Mouse (Mus musculus) heart, embryonic 10.5 days (tissue): Measurements from ENCODE around the gene Tor1aip2. TPM values are rescaled to one million over a fixed set of nuclear protein-coding genes. Genes with fewer than 3 reads are reported as not detected.

ENCODE experiments used
- DNase-seq: peaks from one replicate; pipeline ENCODE4 v3.0.0-alpha.2; 2017; ENCODE audit warnings: low spot score
- H3K27ac ChIP-seq: fragments of 300-500 bp; sonication (generic); 2 replicates; pipeline ENCODE4 v1.5.1; 2016; ENCODE audit warnings: mild to moderate bottlenecking
- H3K27me3 ChIP-seq: fragments of 300-500 bp; sonication (generic); 2 replicates; pipeline ENCODE4 v1.6.1; 2016; ENCODE audit warnings: mild to moderate bottlenecking; ENCODE audit not compliant: poor library complexity, insufficient read depth, severe bottlenecking
- H3K36me3 ChIP-seq: fragments of 300-500 bp; sonication (generic); 2 replicates; pipeline ENCODE4 v1.6.1; 2016; ENCODE audit warnings: mild to moderate bottlenecking, moderate library complexity
- H3K4me1 ChIP-seq: fragments of 300-500 bp; sonication (generic); 2 replicates; pipeline ENCODE4 v1.6.1; 2016; ENCODE audit warnings: mild to moderate bottlenecking
- H3K4me3 ChIP-seq: fragments of 300-500 bp; sonication (generic); 2 replicates; pipeline ENCODE4 v1.5.1; 2016; ENCODE audit warnings: mild to moderate bottlenecking, moderate library complexity
- H3K9me3 ChIP-seq: fragments of 300-500 bp; sonication (generic); 2 replicates; pipeline ENCODE4 v1.6.1; 2016; ENCODE audit warnings: mild to moderate bottlenecking, moderate library complexity
- WGBS: fragments of 180-500 bp; shearing (Covaris S2); methylation state at CpG from one replicate; pipeline ENCODE4 v1.1.7; 2016; 5-methylcytosine and 5-hydroxymethylcytosine counted together
- polyA plus RNA-seq: library from polyadenylated mRNA; unstranded; fragments of >200 nt; fragmentation: Nextera tagmentation; extraction: Ambion mirVana; gene quantifications from 2 replicates; pipeline ENCODE4 v1.2.1, GENCODE M21; 2016

Tor1aip2 gene
- polyA plus RNA-seq = 92.8 and 108 TPM in 2 replicates

- Histone ChIP-seq H3K27me3 (no peaks in the 10 kb centered on the region), H3K4me1 (peaks cover 11% of the 10 kb centered on the region; the same call in 1 of the 2 replicates), H3K27ac (peak within 1 kb of the TSS; percentile 97), H3K4me3 (peak within 1 kb of the TSS; percentile 82), H3K36me3 (peaks cover 35% of the 10 kb centered on the region), H3K9me3 (no peaks in the 10 kb centered on the region)
- WGBS = under 1% methylated on average over 59 of the region's 59 CpGs
- peak; percentile 96 for DNase-seq
These were observed at the start of gene Tor1aip2 for GRCm38 (mm10) chr1:156035269-156035929. Gene Tor1aip2, plus strand, starts transcription at chr1:156035403.

GRCm38 (mm10) chr1:155987625-155988024 lies 47.6 kb upstream of the Tor1aip2 start:
- Histone ChIP-seq H3K4me1 (peaks cover 19% of the 10 kb centered on the region), H3K36me3 (no peaks in the 10 kb centered on the region), H3K9me3 (no peaks in the 10 kb centered on the region), H3K27ac (no peak overlapping the region), H3K4me3 (no peak overlapping the region), H3K27me3 (no peaks in the 10 kb centered on the region)
- 77% methylated on average over 2 of the region's 2 CpGs for WGBS
- no peak for DNase-seq

GRCm38 (mm10) chr1:155989387-155989786 lies 45.8 kb upstream of the Tor1aip2 start:
- H3K27me3 ChIP-seq = no peaks in the 10 kb centered on the region
- H3K36me3 ChIP-seq = no peaks in the 10 kb centered on the region
- H3K4me3 ChIP-seq = no peak overlapping the region
- WGBS = 16% methylated on average over 2 of the region's 2 CpGs
- H3K27ac ChIP-seq = no peak overlapping the region
- H3K9me3 ChIP-seq = no peaks in the 10 kb centered on the region
- no peak for DNase-seq
- peaks cover 19% of the 10 kb centered on the region for H3K4me1 ChIP-seq

GRCm38 (mm10) chr1:155990391-155990790 lies 44.8 kb upstream of the Tor1aip2 start:
- no peaks in the 10 kb centered on the region for H3K27me3 ChIP-seq
- no peaks in the 10 kb centered on the region for H3K9me3 ChIP-seq
- peak overlapping the region; percentile 59; the same call in 1 of the 2 replicates for H3K27ac ChIP-seq
- H3K4me3 ChIP-seq = 0 out of 2 replicates have a peak overlapping the region, but pooled peaks have one; percentile 15
- 36% methylated on average over 11 of the region's 11 CpGs for WGBS
- H3K4me1 ChIP-seq = peaks cover 21% of the 10 kb centered on the region
- H3K36me3 ChIP-seq = no peaks in the 10 kb centered on the region
- DNase-seq = no peak

GRCm38 (mm10) chr1:155994524-155994923 lies 40.7 kb upstream of the Tor1aip2 start:
- Histone ChIP-seq H3K9me3 (no peaks in the 10 kb centered on the region), H3K4me1 (peaks cover 19% of the 10 kb centered on the region), H3K36me3 (no peaks in the 10 kb centered on the region), H3K4me3 (no peak overlapping the region), H3K27me3 (no peaks in the 10 kb centered on the region), H3K27ac (no peak overlapping the region)
- WGBS = 58% methylated on average over 2 of the region's 2 CpGs
- no peak for DNase-seq

- no peak overlapping the region for H3K4me3 ChIP-seq
- DNase-seq = no peak
- WGBS = 27% methylated on average over 2 of the region's 2 CpGs
- H3K27me3 ChIP-seq = no peaks in the 10 kb centered on the region
- H3K4me1 ChIP-seq = peaks cover 8% of the 10 kb centered on the region; the same call in 1 of the 2 replicates
- H3K27ac ChIP-seq = peak overlapping the region; percentile 47; the same call in 1 of the 2 replicates
- no peaks in the 10 kb centered on the region for H3K36me3 ChIP-seq
- no peaks in the 10 kb centered on the region for H3K9me3 ChIP-seq
These were observed 39.6 kb upstream of the Tor1aip2 start for GRCm38 (mm10) chr1:155995612-155996011.

- Histone ChIP-seq H3K36me3 (peaks cover 25% of the 10 kb centered on the region), H3K27me3 (no peaks in the 10 kb centered on the region), H3K27ac (no peak overlapping the region), H3K4me3 (no peak overlapping the region), H3K4me1 (peaks cover 8% of the 10 kb centered on the region; the same call in 1 of the 2 replicates), H3K9me3 (no peaks in the 10 kb centered on the region)
- 75% methylated on average over 8 of the region's 8 CpGs for WGBS
- no peak for DNase-seq
These were observed 32.8 kb upstream of the Tor1aip2 start for GRCm38 (mm10) chr1:156002366-156002765.

GRCm38 (mm10) chr1:156003201-156003935 lies 31.8 kb upstream of the Tor1aip2 start:
- Histone ChIP-seq H3K4me3 (no peak overlapping the region), H3K36me3 (peaks cover 30% of the 10 kb centered on the region), H3K4me1 (peaks cover 8% of the 10 kb centered on the region; the same call in 1 of the 2 replicates), H3K9me3 (no peaks in the 10 kb centered on the region), H3K27ac (no peak overlapping the region), H3K27me3 (no peaks in the 10 kb centered on the region)
- WGBS = 82% methylated on average over 7 of the region's 7 CpGs
- DNase-seq = no peak

- no peak overlapping the region for H3K4me3 ChIP-seq
- no peak overlapping the region for H3K27ac ChIP-seq
- no peak for DNase-seq
- 91% methylated on average over 11 of the region's 11 CpGs for WGBS
- peaks cover 40% of the 10 kb centered on the region for H3K36me3 ChIP-seq
- H3K9me3 ChIP-seq = no peaks in the 10 kb centered on the region
- peaks cover 8% of the 10 kb centered on the region; the same call in 1 of the 2 replicates for H3K4me1 ChIP-seq
- H3K27me3 ChIP-seq = no peaks in the 10 kb centered on the region
These were observed 29.3 kb upstream of the Tor1aip2 start for GRCm38 (mm10) chr1:156005906-156006305.

GRCm38 (mm10) chr1:156009003-156009402 lies 26.2 kb upstream of the Tor1aip2 start:
- Histone ChIP-seq H3K36me3 (peaks cover 60% of the 10 kb centered on the region), H3K9me3 (no peaks in the 10 kb centered on the region), H3K27ac (no peak overlapping the region), H3K27me3 (no peaks in the 10 kb centered on the region), H3K4me3 (no peak overlapping the region), H3K4me1 (no peaks in the 10 kb centered on the region)
- DNase-seq = no peak
- WGBS = 97% methylated on average over 1 of the region's 1 CpGs

GRCm38 (mm10) chr1:156019800-156020199 lies 15.4 kb upstream of the Tor1aip2 start:
- Histone ChIP-seq H3K4me3 (no peak overlapping the region), H3K4me1 (no peaks in the 10 kb centered on the region), H3K9me3 (no peaks in the 10 kb centered on the region), H3K27ac (no peak overlapping the region), H3K36me3 (peaks cover 71% of the 10 kb centered on the region), H3K27me3 (no peaks in the 10 kb centered on the region)
- 89% methylated on average over 1 of the region's 1 CpGs for WGBS
- DNase-seq = no peak

- Histone ChIP-seq H3K9me3 (no peaks in the 10 kb centered on the region), H3K36me3 (peaks cover 70% of the 10 kb centered on the region), H3K27me3 (no peaks in the 10 kb centered on the region), H3K4me3 (no peak overlapping the region), H3K27ac (no peak overlapping the region), H3K4me1 (no peaks in the 10 kb centered on the region)
- WGBS = 86% methylated on average over 1 of the region's 1 CpGs
- DNase-seq = no peak
These were observed 14.8 kb upstream of the Tor1aip2 start for GRCm38 (mm10) chr1:156020402-156020801.

- no peaks in the 10 kb centered on the region for H3K4me1 ChIP-seq
- DNase-seq = no peak
- 86% methylated on average over 8 of the region's 8 CpGs for WGBS
- H3K27ac ChIP-seq = no peak overlapping the region
- no peaks in the 10 kb centered on the region for H3K9me3 ChIP-seq
- H3K36me3 ChIP-seq = peaks cover 65% of the 10 kb centered on the region
- no peaks in the 10 kb centered on the region for H3K27me3 ChIP-seq
- no peak overlapping the region for H3K4me3 ChIP-seq
These were observed 10.2 kb upstream of the Tor1aip2 start for GRCm38 (mm10) chr1:156024831-156025503.
